Comparison of ENCODE assay signal across 19 mouse cellular contexts in the genomic region with DNA sequence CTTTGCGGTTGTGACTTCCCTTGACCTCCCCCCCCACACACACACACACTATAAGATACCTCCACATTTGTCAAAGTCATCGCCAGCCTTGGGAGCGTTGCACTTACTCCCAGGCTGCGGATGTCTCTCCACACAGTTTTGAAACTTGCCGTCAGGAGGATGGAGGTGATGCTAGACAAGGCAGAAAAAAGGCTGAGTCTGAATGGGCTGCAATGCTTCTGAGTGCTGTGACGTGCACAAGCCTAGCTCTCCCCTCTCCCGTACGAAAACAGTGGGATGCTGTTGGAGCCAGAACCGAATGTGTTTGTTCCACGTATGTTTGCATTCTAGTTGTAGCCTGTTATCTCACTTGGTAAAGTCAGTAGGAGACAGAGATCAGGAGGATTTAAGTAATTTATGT. TPM values are rescaled to one million over a fixed set of nuclear protein-coding genes. Genes with fewer than 3 reads are reported as not detected.
"Had no signal": no experiment of that assay in that cellular context is flagged by ENCODE, and none has a peak within 500 bp of the region (broad histone marks: within the 10 kb centered on the region; RNA-seq: fewer than 3 reads in every experiment).

No protein-coding gene starts in this region.

- H3K36me3 ChIP-seq: liver, embryonic 12.5 days; midbrain, embryonic 15.5 days had no signal

- H3K27ac ChIP-seq: limb, embryonic 15.5 days; liver, embryonic 12.5 days; midbrain, embryonic 15.5 days; neural tube, embryonic 12.5 days had no signal

- H3K27me3 ChIP-seq: limb, embryonic 15.5 days; liver, embryonic 12.5 days; midbrain, embryonic 15.5 days; neural tube, embryonic 12.5 days had no signal

- H3K4me2 ChIP-seq: limb, embryonic 15.5 days; liver, embryonic 12.5 days; lung, embryonic 14.5 days; midbrain, embryonic 11.5 days; midbrain, embryonic 15.5 days; neural tube, embryonic 12.5 days had no signal

- H3K4me1 ChIP-seq: limb, embryonic 15.5 days; midbrain, embryonic 15.5 days; neural tube, embryonic 12.5 days had no signal

- DNase-seq: kidney, postnatal 14 days; lung, embryonic 14.5 days; lung, postnatal 10 days; lung, postnatal 4 days; spleen, adult 18-20 months; thymus, adult 18-20 months; thymus, postnatal 14 days had no signal

- H3K9me3 ChIP-seq: limb, embryonic 15.5 days; liver, embryonic 12.5 days; midbrain, embryonic 15.5 days; neural tube, embryonic 12.5 days had no signal

- H3K9ac ChIP-seq: limb, embryonic 15.5 days; liver, embryonic 12.5 days; lung, embryonic 14.5 days; midbrain, embryonic 15.5 days; neural tube, embryonic 12.5 days had no signal

- H3K4me3 ChIP-seq: limb, embryonic 15.5 days; liver, embryonic 12.5 days; midbrain, embryonic 15.5 days; neural tube, embryonic 12.5 days had no signal

- ATAC-seq: liver, embryonic 12.5 days; midbrain, embryonic 15.5 days had no signal

RNA-seq across cellular contexts. Expression of gene Slc25a31, which starts 15.2 kb away (rescaled TPM):
- total RNA-seq: left cerebral cortex, adult 18-20 months; megakaryocyte, adult 5-6 weeks; monocyte, adult 5-6 weeks; neutrophil, adult 5-6 weeks had no signal
- polyA plus RNA-seq: large intestine, adult 2 months; liver, embryonic 16.5 days; lung, embryonic 14.5 days; stomach, embryonic 14.5 days had no signal
